Mouse (Mus musculus) R1 (cell line): ENCODE data around the gene Nmur2.

Experiments
- DNase-seq: peaks from one replicate; pipeline ENCODE4 v3.0.0-alpha.2; 2018; ENCODE audit warnings: low read depth, low spot score

The Nmur2 gene

DNA sequence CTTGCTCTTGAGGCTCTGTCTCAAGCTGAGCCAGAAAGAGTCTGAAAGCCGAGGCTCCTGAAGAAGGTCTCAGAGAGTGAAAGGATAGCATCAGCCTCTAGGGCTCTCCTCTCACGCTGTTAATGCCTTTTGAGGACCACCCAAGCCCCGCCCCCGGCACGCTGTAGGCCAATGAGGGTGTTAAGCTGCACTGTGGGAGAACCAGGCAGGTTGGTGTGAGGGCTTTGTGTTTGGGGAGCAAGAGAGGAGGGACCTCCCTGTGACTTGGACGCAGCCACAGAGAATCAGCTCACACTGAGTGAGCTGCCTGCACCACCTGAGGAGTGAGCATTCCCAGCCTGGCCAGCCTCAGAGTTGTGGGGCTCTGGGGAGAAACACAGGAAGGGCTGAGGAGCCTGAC, at the start of gene Nmur2:
Nmur2 (minus strand) TSS at position 94 of the 400 bp plus-strand sequence.
- peak; percentile 46 for DNase-seq

DNA sequence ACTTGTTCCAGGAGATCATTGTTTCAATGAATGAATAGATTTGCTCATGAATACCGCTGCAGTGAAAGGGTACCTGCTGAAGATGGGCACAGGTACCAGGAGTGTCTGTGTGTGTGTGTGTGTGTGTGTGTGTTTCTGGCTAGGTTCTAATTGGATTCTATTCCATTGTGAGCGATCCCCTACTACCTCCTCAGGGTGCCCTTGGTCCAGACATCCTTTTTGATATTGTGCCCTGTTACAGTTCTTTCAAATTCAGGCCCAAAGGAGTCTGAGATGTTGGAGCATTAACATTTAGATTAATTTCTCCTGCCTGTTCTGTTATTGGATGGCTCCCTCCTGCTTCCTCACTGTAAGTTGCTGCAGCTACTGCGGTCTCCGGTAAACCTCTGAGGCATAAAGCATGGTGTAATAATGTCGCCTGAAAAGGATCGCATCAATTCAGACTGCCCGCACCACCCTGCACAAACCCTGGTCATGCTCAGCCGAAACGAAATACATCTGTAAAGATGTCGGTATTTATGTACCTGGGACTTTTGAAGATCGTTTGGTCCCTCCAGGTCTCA, 48.4 kb upstream of the Nmur2 start:
- no peak for DNase-seq

DNA sequence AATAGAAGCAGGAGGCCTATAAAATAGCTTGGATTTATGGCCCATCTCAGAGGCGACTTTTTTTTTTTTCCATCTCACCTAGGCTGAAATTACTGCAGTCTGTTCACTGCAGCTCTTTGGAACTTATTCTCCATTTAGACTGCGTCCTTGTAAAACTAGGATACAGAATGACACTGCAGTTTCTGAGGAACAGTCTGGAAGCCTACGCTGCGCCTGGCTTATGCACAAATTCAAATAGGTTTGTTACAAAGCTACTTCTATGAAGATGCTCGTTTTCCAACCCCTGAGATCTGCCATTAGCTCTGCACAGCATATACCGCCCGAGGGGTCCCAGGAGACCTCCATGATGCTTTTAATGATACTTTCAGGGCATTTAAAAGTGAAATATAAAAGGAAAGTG, 31.3 kb upstream of the Nmur2 start:
- no peak for DNase-seq

GRCm38 (mm10) chr11:56069658-56070057, 28.8 kb upstream of the Nmur2 start:
- DNase-seq: no peak

DNA sequence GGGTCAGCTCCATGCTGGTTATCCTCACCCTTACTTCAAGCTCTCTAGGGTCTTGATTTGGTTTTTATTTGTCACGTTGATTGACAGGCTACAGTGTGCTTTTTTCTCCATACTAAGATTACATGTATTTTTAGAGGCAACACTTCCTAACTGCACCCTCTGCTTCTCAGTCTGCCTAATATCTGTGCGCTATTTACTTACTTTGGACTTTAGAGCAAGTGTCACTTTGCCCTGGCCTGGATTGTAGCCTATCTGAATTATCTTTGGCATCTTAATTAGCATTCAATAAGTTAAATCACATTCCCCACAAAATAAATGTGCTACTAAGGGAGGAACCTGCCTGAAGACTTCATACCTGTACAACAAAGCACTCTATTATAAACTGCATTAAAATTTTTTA, 24.3 kb upstream of the Nmur2 start:
- no peak for DNase-seq

DNA sequence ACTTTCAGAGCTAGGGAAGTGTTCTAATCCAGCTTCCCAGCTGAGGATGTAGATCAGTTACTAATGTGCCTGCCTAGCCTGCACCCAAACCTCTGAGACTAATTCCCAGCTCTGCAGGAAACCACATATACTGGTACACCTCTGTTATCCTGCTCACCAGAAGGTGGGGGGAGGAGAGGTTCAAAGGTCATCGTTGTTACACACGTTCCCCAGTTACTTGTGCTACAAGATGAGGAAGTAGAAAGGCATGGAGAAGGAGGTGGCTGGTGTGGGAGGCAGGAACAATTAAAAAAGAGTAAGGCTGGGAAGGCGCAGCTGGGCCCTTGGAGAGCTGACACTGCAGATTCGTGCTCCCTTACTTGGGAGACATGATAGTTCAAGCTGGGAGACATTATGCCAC, 23.8 kb upstream of the Nmur2 start:
- no peak for DNase-seq

- no peak for DNase-seq
Measured at GRCm38 (mm10) chr11:56059236-56059635, 18.4 kb upstream of the Nmur2 start.

DNA sequence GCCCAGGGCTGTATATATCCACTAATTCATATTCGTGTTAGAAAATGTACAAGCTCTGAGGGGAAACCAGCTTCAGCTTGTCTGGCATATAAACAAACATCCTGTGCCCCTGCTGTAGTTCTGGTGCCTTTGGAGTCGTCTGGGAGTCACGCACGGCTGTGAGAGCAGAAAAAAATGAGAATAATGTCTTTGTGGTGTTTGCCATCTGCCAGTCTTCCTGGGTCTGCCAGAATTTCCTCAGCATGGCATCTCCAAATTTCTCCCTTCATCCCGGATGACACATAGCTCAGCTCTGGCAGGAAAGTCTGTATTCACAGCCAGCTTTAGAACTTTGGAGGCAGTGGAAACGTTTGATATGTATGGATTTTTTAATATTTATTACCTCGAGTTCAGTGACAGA, 13.6 kb upstream of the Nmur2 start:
- DNase-seq: no peak

GRCm38 (mm10) chr11:56026854-56027253, 14.0 kb downstream of the Nmur2 start:
- peak; percentile 7 for DNase-seq

GRCm38 (mm10) chr11:56025746-56026570, 14.9 kb downstream of the Nmur2 start:
- DNase-seq: no peak

- DNase-seq: no peak
Measured at GRCm38 (mm10) chr11:56013510-56014057, 27.2 kb downstream of the Nmur2 start.

DNA sequence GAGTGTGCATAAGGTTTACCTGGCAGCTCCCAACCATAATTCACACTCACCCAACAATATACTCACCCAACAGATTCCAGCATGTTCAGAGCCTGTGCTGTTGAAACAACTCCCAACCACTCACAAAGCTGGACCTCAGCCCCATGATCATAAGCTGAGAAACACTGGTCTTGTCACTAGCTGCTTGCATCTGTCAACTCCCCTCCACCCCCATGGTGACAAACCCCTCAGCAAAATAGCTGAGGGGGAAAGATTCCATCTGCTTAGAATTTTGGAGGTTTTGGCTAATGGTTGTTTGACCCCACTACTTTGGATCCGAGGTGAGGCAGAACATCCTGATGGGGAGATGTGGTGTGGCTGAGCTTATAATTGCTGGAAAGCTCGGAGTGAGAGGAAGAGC, 28.4 kb downstream of the Nmur2 start:
- no peak for DNase-seq

- DNase-seq: no peak
Measured at GRCm38 (mm10) chr11:56008277-56008676, 32.5 kb downstream of the Nmur2 start.

DNA sequence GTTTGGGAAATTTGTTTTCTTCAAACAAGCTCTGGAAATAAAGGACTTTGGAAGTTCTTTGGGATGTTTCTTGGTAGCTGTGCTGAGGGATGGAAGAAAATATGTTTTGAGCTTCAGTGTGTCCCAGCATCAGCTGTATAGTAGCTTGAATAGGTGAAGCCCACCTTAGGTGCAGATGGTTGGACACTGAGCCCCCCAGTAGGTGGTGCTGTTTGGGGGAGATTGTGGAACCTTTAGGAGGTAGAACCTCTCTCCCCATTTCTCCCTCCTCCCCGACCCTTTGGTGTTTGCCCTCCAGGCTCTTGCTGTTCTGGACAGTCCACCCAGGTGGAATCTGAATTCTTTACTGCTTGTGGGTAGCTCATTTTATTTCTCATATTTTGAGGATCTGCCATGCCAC, 48.0 kb downstream of the Nmur2 start:
- peak; percentile 20 for DNase-seq

- DNase-seq: no peak
Measured at GRCm38 (mm10) chr11:55992148-55992547, 48.7 kb downstream of the Nmur2 start.

DNA sequence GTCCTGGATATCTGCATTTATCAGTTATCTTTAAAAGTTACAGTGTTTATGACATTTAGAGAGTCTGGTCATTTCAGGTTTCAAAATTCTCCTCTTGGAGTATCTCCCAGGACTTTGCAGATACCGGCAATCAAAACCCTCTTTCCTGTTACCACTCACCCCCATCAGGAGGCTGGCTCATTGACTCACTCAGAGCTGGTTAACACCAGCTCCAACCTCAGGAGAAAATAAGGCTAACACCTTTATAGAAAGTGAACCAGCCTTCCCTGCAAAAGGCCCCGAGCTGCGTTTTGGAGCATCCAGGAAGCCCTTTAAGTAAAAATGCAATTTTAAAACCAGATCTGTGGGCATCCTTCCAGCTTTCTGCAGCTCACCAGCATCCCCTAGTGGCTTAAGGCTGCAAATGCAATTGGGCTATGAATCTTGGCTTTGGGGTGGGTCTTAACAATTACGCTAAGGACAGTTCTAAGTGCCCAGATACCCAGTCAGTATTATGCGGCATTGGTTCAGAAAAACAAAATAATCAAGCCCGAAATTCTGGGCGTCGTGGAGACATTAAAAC, 49.2 kb downstream of the Nmur2 start:
- DNase-seq: peak; percentile 56

- DNase-seq: no peak
Measured at GRCm38 (mm10) chr11:55984643-55985042, 56.2 kb downstream of the Nmur2 start.

- peak; percentile 50 for DNase-seq
Measured at GRCm38 (mm10) chr11:55981656-55982055, 59.2 kb downstream of the Nmur2 start.

DNA sequence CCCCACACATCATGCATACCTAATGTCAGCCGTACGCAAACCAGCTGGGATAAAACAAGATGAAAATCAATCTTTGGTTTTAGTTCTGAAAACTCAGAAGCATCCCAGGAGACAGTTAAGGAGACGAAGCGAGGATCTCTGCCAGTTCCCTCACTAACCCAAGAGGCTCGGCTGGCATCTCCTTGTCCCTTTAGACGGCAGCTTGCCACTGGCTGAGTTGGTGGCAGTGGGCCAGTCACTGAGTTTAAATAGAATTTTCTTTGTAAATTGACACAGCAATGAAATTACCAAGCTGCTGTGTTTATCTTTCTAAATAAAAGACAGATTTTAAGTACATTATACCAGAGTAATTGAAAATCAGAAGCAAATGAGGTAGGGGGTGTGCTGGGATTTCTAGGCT, 62.7 kb downstream of the Nmur2 start:
- DNase-seq: no peak
